Mouse (Mus musculus) NIH3T3 (cell line): ENCODE measurements around the gene Accsl.

Experiments
- DNase-seq: peaks from one replicate; pipeline ENCODE4 v3.0.0-alpha.2; 2012; ENCODE audit warnings: low read depth

The Accsl gene

DNA sequence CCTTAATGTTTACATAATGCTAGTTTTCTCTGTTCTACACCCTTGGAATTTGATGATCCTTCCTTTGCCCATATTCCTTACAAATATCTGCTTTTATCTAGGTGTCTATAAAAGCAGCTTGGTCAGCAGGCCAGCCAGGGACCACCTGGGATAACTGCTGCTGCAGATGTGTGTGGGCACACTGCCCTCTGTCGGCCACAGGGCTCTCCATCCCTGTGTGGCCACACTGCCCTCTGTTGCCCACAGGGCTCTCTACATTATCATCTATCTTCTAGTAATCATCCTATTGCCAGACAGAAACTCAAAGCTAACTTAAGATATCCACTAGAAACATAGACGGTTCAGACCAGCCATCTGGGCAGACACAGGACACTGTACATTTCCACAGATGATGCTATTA, 59.0 kb downstream of the Accsl start:
- peak; percentile 76 for DNase-seq

GRCm38 (mm10) chr2:93808071-93808470, 60.9 kb downstream of the Accsl start:
- DNase-seq = no peak

GRCm38 (mm10) chr2:93807440-93807839, 61.5 kb downstream of the Accsl start:
- no peak for DNase-seq

DNA sequence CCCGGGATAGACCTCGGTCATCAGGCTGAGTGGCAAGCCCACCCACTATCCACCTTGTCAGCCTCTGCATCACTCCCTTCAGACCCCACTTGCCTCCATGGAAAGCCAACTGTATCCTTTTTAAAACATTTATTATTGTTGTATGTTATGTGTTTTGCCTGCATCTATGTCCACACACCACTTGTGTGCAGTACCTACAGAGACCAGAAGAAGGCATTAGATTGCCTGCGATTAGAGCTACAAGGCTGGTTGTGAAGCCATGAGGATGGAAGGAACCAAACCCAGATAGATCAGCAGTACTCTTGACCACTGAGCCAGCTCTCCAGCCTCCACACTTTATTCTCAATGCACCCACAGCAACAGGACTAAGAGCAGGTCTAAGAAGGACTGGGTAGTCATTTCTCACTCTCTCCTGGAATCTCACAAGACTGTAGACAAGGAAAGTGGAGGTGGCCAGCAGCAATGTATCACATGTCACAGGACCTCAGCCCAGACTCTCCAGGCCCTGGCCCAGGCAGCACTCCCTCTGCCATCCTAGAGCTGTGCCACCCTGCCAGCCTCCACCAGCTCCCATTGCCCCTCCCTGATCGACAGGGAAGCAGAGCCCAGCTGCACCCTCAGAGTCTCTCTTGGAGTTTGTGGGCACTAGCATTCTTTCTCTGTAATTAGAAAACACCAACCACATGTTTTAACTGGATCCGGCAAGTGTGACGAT, 62.3 kb downstream of the Accsl start:
- no peak for DNase-seq

DNA sequence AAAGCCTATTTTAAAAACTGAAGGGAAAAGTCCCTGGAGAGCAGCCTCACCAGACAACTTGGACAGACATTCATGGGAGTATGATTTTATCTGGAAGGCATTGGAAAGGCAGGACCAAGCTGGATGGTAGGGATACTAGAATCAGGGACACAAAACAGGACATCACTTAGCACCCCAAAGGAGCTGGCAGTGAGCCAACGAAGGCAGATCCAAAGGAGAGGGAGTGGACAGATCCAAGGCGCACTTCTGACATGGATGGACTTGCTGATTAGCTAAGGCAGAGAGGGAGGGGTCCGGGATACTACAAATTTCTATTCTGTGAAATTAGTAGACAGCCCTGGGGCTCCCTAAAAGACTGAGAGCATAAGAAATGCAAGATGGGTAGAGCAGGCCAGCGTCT, 63.4 kb downstream of the Accsl start:
- no peak for DNase-seq
